Mouse (Mus musculus): ENCODE results near the gene Ddx39b.
A peak's percentile ranks its signal among the peaks of the same experiment; 100 is the strongest.
"Not testable (repeated sequence)": the region's sequence is repeated elsewhere in the genome, so short reads cannot be mapped to it uniquely, and the experiment has no call there.

The Ddx39b gene

DNA sequence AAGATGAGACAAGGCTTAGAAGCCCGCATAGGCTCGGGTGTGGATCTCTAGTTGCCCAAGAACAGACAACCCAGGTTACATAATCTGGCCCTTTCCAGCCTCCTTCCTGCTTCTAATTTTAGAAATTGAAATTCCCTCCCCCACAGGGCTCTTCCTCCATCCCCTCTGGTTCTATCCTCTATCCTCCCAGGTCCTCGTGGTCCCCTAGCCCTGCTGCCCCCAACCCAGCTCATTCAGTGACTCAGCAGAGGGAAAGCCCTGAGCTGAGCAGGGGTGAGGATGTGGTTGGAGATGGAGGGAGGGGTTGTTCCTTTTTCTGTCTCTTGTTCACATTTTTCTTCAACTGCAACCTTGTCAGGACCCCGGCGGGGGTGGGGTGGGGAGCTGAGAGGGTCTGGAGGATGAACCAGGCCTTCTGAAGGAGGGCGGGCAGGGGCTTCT, 21.9 kb upstream of the Ddx39b start:
- peak; percentile 70 for DNase-seq (ENCODE audit: low read depth, low spot score)

DNA sequence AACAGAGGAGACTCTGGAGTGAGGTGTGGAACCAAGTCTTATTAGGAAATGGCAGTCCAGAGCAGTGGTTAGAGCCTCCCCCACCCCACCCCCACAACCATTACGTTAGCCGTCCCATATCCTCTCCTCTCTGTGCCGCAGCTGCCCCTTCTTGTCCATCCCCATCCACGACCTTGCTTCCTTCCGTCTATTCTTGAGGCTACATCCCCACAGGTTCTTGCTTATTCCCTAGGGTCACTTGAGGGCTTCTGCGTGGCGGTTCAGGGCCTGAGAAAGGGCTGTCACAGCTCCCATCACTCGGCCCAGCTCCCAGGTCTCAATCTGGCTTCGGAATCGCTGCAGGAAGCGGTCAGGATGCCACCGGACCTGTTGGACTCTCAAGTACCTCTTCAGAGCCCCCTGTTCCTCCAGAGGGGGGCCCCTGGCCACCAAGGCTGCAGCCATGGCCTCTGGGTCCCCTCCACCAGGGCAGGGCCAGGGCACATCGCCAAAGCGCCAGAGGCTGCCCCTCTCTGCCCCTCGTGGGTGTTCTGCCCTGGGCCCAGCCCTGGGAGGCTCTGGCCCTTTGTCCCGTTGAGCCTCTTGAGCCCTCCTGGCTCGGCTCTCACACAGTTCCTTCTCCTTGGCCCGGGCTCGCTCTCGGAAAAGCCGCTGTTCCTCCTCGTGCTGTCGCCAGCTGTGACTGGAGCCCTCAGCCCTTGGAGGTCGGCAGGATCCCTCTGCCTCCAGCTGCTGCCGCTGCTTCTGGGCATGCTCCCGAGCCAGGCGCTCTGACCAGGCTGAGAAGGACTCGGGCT, 21.2 kb upstream of the Ddx39b start, which contains the start of gene Gm16181:
Gene Gm16181 (plus strand): TSS at position 679 of the 797 bp plus-strand sequence.
- no peak for DNase-seq (ENCODE audit: low read depth, low spot score)

DNA sequence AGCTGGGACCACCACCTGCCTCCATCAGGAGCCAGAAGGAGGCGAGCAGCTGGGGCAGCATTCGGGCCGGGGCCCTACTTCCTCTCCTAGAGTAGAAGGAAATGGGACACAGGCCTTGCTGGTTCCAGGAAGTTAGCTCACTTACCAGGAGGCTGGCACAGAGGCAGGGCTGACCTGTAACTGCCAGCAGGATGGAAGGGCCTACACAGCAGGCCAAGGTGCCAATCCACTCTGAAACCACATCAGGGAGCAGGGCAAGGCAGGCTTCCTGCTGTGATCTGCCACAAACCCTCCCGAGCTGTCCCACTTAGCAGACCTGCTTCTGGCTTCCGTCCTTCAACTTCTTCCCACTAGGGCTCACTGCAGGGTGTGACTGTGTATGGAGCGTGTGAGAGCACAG, 19.2 kb upstream of the Ddx39b start:
- no peak for DNase-seq (ENCODE audit: low read depth, low spot score)

DNA sequence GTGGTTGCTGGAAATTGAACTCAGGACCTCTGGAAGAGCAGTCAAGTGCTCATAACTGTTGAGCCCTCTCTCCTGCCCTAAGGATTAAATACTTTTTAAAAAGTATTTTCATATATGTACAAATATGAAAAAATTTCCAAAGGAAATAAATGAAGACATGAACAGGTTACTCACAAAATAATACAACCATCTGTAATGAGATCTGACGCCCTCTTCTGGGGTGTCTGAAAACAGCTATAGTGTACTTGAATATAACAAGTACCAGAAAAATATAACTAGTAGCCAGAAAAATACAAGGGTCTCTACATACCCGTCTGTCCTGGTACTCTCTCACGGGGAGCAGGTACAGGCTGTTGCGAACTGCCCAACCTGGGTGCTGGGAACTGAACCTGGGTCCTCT, 16.9 kb upstream of the Ddx39b start:
- DNase-seq (ENCODE audit: low read depth, low spot score), result no peak

DNA sequence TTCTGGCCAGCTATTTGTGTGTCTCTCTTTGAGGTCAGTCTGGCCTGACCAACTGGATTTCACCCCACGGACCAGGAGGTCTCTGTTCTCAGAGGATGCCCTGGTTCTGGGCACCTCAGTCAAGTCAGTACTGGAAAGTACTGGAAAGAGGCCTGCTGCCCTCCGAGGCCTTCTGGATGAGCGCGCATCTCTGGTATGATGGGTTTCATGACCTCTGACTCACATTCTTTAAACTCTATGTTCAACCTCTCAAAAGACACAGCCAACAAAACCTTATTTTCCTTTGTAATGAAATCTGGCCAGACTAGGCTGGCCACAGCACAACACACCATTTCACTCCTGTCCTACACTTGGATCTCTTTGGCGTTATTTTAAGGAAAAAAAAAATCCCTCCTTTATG, 16.1 kb upstream of the Ddx39b start:
- no peak for DNase-seq (ENCODE audit: low read depth, low spot score)

DNA sequence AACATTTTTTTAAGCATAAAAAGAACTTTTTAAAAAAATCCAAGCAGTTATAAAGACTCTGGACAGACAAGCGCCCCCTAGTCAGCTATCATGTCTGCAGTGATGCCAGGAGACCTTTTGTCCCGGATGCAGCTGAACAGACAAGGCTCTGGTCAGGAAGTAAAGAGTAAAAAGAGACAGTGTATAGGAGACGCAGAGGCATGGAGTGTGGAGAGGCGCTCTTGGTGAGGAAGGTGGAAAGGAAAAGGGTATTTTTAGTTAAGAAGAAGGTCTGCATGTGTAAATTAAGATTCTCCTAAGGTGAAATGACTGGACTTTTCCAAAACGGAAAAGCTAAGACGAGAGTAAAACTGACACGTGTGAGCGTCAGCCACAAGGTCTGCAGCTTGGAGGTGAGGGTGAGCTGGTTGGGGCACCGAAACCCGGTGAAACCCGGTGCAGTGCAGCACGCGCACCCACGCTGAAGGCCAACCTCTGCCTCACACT, 14.9 kb upstream of the Ddx39b start:
- DNase-seq (ENCODE audit: low read depth, low spot score), result no peak

DNA sequence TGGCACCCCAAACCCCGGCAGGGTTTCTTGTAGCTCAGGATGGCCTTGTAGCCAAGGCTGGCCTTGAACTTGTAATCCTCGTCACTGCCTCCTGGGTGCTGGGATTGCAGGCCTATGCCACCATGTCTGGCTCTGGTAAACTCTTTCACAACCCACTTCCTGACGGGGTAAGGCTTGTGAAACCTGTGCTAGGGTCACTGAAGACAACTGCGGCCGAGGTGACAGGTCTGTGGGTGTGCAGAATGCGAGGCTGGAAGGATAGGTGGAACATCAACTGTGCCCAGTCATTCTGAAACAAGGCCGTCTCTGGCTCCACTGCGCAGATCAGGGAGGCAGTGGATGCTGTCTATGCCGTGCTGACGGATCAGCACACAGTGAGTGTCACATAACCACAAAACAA, 10.5 kb upstream of the Ddx39b start:
- DNase-seq (ENCODE audit: low read depth, low spot score), result no peak

DNA sequence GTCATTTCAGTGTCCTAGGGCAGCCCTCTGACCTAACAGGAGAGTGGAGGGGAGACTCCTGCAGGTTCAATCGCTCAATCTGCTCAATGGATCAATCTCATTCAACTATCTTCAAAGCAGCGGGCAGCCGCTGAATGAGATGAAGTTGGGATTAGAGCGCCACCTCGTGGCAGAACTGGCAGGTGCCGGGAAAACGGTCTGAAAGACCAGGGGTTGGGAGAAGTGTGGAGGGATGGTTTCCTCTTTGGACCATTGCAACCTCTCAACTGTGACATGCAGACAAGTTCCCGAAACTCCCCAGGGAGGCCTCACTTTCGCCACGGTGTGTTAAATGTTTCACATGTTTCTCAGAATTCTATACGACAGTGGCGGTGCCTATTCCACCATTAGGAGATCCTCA, 9.5 kb upstream of the Ddx39b start:
- peak; percentile 81 for DNase-seq (ENCODE audit: low read depth, low spot score)

DNA sequence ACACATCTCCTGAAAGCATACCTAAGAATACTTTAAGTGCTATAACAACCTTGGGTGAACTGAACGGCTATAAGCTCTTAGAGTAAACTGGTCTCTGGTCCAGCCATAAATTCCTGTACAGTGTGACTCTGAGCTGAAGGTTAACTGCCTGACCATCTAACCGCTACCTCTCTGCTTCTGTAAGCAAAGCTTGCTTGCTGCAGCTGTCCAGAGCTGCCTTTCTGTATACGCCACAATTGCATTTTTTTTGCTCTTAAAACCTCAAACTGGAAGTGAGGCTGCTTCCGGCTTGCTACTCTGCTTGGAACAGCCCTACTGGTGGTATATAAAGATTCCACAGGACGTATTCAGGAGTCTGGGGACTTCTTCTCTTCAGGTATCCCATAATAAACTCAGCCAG, 8.9 kb upstream of the Ddx39b start:
- DNase-seq (ENCODE audit: low read depth, low spot score), result no peak

DNA sequence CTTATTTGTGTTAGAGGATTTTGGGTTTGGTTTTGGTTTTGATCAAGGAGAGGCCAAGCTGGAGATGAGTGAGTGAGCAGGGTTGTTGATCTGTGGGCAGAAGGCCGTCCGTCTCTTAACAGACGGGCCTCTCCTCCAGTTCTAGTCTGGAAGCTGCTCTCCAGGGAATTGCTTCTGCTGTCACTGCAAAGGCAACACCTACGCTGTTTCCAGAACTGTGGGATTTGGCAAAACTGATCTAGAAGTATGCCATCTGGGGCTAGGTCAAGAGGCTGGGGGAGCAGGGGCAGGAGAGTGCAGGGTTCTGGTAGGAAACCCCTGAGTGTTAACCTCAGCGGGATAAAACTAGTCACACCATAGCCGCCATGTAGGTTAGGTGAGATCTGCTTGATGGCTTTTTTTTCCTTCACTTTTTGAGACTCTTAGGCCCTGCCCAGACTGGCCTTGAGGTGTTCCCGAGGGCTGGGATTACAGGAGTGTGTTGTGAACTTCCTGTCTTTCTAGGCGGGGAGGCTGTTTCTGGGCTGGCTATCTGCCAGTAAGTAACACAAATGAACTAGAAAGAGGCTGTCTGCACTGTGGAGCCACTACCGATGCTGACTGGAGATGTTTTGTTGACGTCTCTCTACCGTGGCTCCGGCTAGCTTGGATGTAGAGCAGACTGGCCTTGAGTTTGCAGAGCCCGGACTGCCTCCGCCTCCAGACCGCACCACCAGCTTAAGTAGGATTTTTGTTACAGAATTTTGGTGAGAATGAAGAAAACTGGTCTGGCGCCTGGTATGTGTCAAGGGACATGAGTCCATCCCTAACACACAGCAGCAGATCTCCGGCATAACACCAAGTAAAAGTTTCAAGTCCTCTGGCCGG, 8.2 kb upstream of the Ddx39b start, which contains the start of gene Atp6v1g2:
Gene Atp6v1g2 (plus strand): TSS at position 547 of the 867 bp plus-strand sequence.
- no peak for DNase-seq (ENCODE audit: low read depth, low spot score)

DNA sequence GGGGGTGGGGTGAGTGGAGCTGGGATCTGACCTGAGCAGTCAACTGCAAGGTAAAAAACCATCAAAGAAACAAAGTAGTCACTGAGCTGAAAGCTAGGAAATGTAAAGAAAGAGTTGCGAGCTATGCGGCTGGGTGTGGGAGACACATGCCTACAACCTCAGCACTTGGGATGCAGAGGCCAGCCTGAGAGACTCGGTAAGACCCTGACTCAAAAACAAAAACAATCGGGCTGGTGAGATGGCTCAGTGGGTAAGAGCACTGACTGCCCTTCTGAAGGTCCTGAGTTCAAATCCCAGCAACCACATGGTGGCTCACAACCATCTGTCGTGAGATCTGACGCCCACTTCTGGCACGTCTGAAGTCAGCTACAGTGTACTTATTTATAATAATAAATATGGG, 7.5 kb upstream of the Ddx39b start:
- DNase-seq (ENCODE audit: low read depth, low spot score), result not testable (repeated sequence)

DNA sequence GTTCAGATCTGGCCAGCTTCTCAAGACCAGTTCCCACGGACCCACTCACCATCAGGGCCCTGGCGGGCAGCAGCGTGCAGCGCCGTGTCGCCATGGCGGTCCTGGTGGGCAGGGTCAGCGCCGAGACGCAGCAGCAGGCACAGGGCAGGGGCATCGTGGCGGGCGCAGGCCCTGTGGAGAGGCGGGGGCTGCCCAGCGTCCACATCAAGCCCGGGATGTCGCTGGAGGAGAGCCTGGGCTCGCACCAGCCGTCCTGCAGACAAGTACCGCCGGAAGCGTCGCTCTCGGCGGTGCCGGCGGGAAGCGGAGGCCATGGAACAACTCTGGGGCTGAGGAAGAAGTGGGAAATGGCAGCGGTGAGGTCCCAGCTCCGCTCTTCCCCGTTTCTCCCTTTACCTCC, 6.6 kb upstream of the Ddx39b start:
- DNase-seq (ENCODE audit: low read depth, low spot score), result no peak

DNA sequence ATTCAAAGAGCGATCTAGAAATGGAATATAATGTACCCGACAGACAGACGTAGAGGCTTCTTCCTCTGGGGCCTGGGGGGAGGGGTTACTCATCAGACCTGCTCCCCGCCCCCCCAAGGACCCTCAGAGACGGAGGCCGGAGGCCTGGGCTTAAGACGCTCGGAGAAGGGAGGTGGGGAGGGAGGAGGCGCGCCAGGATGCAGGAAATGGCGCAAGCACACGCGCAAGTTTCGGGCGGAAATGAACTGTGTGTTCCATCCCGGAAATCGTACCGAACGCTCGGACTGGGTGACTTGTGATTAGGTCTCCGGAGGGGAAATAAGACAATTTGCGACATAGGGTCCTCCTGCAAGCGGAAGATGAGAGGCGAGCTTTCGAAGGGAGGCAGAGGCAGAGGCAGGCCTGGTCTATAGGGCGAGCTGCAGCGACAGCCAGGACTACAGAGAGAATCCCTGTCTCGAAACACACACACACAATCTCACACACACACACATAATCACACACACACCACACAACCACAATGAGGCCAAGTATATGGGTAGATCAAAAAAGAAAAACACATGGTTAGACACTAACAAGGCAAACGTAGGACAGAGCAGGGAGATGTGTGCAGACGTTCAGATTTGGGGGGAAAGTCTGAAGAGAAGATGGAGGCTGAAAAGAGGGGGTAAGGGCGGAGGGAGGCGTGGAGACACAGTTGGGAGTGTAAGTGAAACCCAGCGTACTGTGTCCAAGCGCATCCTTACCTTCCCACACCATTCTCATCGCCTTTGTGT, 5.7 kb upstream of the Ddx39b start, which contains the start of gene Nfkbil1:
Gene Nfkbil1 (minus strand): TSS at position 179 of the 776 bp plus-strand sequence.
- peak; percentile 99 for DNase-seq (ENCODE audit: low read depth, low spot score)

DNA sequence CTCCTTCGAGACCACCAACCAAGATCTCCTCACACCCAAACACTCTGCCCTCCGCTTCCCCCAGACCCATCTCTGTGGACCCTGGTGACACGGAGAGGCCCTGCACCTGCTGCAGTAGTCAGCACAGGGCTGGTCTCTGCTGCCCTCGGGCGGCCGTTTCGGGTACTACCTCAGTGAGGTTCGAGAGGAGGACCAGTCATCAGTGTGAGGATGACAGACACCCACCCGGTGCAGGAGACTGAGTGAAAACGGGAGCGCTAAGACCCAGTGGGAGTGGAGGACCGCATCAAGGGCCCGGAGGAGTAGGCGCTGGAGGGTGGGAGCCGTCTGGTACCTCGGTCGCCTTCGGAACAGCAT, 5.2 kb upstream of the Ddx39b start:
- DNase-seq (ENCODE audit: low read depth, low spot score), result peak; percentile 97

DNA sequence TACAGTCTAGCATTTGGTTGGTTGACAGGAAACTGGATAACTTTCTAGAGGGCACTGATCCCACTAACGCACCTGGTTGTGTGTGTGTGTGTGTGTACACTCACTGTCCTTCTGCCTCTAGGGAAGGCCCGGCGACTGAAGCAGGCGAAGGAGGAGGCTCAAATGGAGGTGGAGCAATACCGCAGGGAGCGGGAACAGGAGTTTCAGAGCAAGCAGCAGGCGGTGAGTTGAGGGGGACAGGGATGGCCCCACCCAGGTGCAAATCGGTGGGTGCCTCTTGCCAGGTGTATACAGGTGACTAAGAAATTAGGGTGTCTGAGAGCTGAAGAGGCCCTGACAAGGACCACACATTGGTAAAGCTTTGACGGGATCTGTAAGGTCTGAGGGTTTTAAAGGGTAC, 4.5 kb upstream of the Ddx39b start:
- DNase-seq (ENCODE audit: low read depth, low spot score), result peak; percentile 73

DNA sequence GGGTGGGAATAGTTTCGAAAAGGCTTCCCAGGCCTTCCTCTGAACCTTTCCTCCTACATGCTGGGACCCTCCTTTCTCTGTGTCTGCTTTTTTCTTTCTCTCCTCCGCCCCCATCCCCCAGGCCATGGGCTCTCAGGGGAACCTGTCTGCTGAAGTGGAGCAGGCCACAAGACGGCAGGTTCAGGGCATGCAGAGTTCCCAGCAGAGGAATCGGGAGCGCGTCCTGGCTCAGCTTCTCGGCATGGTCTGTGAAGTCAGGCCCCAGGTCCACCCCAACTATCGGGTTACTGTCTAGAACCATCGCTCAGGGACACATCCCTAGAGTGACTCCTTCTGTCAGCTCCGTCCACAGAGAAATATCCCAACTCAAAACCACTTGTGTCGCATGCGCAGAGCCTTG, 4.0 kb upstream of the Ddx39b start:
- DNase-seq (ENCODE audit: low read depth, low spot score), result no peak

DNA sequence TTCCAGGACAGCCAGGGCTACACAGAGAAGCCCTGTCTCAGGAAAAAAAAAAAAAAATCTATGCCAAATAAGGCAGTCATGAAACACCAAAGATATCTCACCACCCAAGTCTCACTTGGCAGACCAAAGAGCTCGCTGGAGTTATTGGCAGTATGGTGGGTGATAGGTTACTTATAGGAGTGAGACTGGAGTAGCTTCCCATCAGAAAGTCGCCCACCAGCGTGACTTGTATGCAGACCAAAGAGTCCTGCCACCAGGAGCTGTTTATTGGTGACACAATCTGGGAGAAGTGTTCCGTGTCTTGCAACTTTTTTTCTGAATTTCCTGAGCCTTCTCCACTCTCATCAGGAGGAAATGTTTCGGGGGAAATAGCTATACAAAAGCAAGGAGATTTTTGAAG, 1.8 kb upstream of the Ddx39b start:
- no peak for DNase-seq (ENCODE audit: low read depth, low spot score)

DNA sequence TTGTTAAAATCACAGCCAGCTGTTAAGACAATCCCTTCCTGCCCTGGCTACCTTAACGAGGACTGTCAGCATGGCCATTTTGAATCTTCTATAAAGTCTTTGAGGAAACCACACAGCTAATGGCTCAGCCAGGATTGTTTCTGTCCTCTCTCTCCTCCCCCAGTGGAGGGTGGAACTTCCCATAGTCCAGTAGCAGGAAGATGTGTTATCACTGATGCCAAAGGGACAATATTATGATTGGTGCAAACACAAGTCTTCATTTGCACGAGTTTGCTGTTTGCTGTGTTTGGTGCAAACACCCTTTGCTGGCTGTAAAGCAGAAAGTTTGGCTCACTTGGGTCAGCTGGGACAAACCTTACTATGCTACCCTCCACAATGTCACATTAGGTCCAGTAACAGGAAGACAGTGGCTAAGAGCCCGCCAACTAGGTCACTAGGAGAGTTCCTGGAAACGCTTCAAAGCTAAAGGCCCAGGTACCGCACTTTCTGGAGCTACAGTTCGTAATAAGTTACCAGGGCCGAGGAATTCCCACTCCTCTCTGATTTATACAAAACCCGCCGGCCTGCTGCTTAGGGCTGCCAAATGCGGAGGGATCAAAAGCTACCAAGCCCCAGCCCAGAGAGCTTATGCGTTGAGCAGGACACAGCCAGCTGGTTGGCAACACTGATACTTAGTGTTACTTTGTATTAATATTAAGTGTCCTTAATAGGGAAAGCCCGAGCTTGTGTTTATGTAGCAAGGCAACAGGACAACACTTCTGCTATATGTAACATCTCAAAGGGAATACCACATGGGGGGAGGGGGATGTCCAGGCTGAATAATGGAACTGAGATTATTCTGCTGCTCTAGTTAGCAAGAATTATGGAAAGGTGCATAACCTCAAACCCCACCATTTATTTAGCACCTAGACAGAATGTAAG, 902 bp upstream of the Ddx39b start:
- no peak for DNase-seq (ENCODE audit: low read depth, low spot score)

DNA sequence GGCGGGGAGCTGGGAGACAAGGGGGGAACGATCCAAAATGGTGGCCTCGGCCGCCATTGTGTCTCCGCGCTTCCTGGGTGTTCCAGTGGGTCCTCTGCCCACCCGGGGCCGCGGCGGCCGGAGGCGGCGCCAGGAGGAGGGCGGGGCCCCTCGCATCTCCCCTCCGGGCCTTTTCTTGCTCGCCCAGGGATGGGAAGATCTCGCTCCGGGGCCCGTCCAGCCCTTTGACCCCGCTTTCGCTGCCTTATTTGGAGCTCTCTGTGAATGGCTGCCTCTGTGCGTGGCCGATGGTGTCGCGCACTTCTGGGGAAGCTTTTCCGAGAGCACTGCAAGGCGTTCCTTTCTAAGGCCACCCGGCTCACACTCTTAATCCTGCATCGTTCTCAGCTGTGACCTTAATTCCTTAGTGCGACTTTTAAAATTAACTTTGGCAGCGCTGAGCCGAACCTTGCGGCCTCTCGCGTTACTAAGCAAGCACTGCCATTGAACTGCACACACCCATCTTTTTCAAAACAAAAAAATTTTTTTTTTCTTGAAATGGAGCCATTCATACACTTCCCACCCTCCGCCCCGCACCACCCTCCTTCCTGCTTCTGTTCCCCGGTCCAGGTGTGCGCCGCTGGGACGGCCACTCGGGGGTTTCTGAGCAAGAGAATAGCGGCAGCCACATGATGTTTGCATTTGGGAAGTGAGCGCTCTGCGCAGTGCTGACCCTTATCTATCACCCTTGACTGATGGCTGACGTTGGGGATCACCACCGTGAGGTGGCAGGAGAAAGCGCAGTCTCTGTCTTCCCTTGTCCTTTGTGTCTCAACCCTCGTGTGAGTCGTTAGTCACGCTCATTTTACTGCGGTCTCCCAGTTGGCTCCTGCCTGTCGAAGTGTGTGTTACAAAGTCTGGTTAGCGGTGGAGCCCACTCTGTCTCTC, 732 bp downstream of the Ddx39b start:
- DNase-seq (ENCODE audit: low read depth, low spot score), result peak; percentile 78

DNA sequence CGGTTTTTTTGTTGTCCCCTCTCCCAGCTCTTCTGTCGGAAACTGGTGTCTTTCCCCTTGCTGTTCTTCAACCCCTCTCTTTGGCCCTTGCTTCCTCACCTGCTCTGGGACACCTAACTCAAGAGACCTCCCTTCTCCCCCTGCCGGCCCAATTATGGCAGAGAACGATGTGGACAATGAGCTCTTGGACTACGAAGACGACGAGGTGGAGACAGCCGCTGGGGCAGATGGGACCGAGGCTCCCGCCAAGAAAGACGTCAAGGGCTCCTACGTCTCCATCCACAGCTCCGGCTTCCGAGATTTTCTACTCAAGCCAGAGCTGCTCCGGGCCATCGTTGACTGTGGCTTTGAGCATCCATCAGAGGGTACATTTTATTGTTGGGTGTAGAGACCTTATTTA, 1.5 kb downstream of the Ddx39b start:
- peak; percentile 81 for DNase-seq (ENCODE audit: low read depth, low spot score)

Measured in brain, adult 2 months (tissue).